Mouse (Mus musculus) testis, adult 2 months (tissue): ENCODE measurements around the gene Cdh26. TPM values are rescaled to one million over a fixed set of nuclear protein-coding genes. Genes with fewer than 3 reads are reported as not detected.

Experiments
- H3K27ac ChIP-seq: fragments of 200-500 bp; 2 replicates; pipeline ENCODE4 v1.5.1; 2012; ENCODE audit warnings: low read depth, low read length; ENCODE audit not compliant: control insufficient read depth, insufficient read depth
- H3K27me3 ChIP-seq: fragments of 200-500 bp; 2 replicates; pipeline ENCODE4 v1.6.1; 2012; ENCODE audit warnings: mild to moderate bottlenecking, low read length, moderate library complexity; ENCODE audit not compliant: control insufficient read depth, insufficient read depth
- H3K36me3 ChIP-seq: fragments of 200-500 bp; 2 replicates; pipeline ENCODE4 v1.6.1; 2012; ENCODE audit warnings: mild to moderate bottlenecking, low read length; ENCODE audit not compliant: control insufficient read depth, insufficient read depth
- H3K4me1 ChIP-seq: fragments of 200-500 bp; 2 replicates; pipeline ENCODE4 v1.6.1; 2012; ENCODE audit warnings: low read length; ENCODE audit not compliant: control insufficient read depth, insufficient read depth
- H3K4me3 ChIP-seq: fragments of 200-500 bp; 2 replicates; pipeline ENCODE4 v1.5.1; 2012; ENCODE audit warnings: low read depth, mild to moderate bottlenecking, low read length, moderate library complexity, mixed read lengths; ENCODE audit not compliant: control insufficient read depth
- CTCF ChIP-seq: fragments of 200-500 bp; IDR thresholded peaks from 2 replicates; pipeline ENCODE4 v1.5.1; 2012; ENCODE audit warnings: low read depth, mild to moderate bottlenecking, inconsistent platforms, low read length, moderate library complexity; ENCODE audit not compliant: control insufficient read depth, insufficient read depth, insufficient replicate concordance
- POLR2A ChIP-seq: fragments of 200-500 bp; IDR thresholded peaks from 2 replicates; pipeline ENCODE4 v1.6.1; 2012; ENCODE audit warnings: low read depth, mild to moderate bottlenecking, inconsistent platforms, low read length, moderate library complexity; ENCODE audit not compliant: control insufficient read depth
- polyA plus RNA-seq: library from polyadenylated mRNA; depleted of rRNA; stranded (reverse); fragments of >200 nt; gene quantifications from 2 replicates; pipeline ENCODE4 v1.2.3, GENCODE M21; 2012

Cdh26 gene
- polyA plus RNA-seq, 1 experiment, result 3.5 TPM

GRCm38 (mm10) chr2:178490245-178490920 is 60.1 kb downstream of the Cdh26 start:
- Histone ChIP-seq H3K27ac (no peak overlapping the region), H3K36me3 (no peaks in the 10 kb centered on the region), H3K4me3 (no peak overlapping the region), H3K4me1 (no peaks in the 10 kb centered on the region), H3K27me3 (no peaks in the 10 kb centered on the region)
- TF ChIP-seq POLR2A, result no peak

DNA sequence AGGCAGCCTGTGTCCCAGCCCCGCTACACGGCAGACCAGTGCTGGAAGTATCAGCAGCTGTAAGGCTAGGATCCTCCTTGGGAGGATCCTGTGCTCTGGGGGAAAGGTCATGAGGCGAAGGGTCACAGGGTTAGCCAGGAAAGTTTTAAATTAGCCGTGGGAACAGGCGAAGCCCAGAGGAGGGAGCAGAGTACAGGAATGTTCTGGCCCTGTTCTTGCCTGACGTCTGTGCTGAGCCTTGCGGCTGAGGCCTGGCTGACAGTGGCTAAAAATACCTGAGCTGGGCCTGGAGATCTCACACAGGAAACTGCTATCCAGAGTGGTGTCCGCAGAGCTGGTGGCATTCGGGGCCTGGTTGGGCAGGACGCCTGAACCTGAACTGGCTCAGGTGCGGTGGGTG is 63.7 kb downstream of the Cdh26 start:
- no peaks in the 10 kb centered on the region for H3K36me3 ChIP-seq
- TF ChIP-seq CTCF, result no peak
- TF ChIP-seq POLR2A, result no peak
- no peaks in the 10 kb centered on the region for H3K27me3 ChIP-seq
- no peak overlapping the region for H3K4me3 ChIP-seq
- no peaks in the 10 kb centered on the region for H3K4me1 ChIP-seq
- no peak overlapping the region for H3K27ac ChIP-seq

DNA sequence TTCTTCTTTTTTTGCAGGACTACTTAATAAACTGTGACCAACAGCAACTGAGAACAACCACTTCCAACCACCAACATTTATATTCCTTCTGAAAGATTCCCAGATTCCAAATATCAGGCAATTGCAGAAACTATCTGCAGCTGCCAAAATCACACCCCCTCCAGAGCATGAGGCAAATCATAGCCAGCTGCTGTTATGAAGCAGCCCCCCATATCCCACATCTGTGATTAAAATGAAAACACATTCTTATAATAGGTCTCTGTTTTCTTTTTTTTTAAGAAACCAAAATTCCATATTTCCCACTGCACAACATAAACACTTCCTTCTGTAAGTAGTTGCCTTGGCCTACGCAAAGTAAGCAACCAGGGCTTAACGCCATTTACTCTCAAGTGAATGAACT is 65.5 kb downstream of the Cdh26 start:
- Histone ChIP-seq H3K36me3 (no peaks in the 10 kb centered on the region), H3K27me3 (no peaks in the 10 kb centered on the region), H3K4me3 (no peak overlapping the region), H3K4me1 (no peaks in the 10 kb centered on the region), H3K27ac (no peak overlapping the region)
- no peak for TF ChIP-seq POLR2A
- no peak for TF ChIP-seq CTCF

GRCm38 (mm10) chr2:178497900-178498299 is 67.6 kb downstream of the Cdh26 start:
- no peak overlapping the region for H3K27ac ChIP-seq
- no peak overlapping the region for H3K4me3 ChIP-seq
- H3K4me1 ChIP-seq, result peaks cover 14% of the 10 kb centered on the region
- H3K27me3 ChIP-seq, result no peaks in the 10 kb centered on the region
- no peaks in the 10 kb centered on the region for H3K36me3 ChIP-seq
- no peak for TF ChIP-seq POLR2A
- no peak for TF ChIP-seq CTCF

DNA sequence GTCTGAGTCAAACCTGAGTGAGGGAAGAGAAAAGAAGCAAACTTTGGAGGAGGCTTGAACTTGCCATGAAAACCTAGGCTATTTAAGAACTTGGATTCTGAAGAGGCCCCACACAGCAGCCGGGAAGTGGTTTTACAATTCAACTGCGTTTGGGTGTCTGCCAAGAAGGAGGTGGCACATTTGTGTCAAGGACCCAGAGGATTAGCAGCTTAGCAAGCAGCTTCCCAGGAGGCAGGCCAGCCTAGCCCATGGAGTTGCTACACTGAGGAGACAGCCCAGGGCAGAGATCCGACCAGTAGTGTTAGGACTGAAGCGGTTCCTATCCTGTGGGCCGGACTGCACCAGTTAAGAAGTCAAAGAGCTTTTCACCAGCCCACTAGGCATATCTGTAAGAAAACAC is 68.1 kb downstream of the Cdh26 start:
- H3K27me3 ChIP-seq, result no peaks in the 10 kb centered on the region
- H3K4me3 ChIP-seq, result no peak overlapping the region
- H3K27ac ChIP-seq, result no peak overlapping the region
- TF ChIP-seq POLR2A, result no peak
- TF ChIP-seq CTCF, result no peak
- no peaks in the 10 kb centered on the region for H3K36me3 ChIP-seq
- H3K4me1 ChIP-seq, result peaks cover 14% of the 10 kb centered on the region

DNA sequence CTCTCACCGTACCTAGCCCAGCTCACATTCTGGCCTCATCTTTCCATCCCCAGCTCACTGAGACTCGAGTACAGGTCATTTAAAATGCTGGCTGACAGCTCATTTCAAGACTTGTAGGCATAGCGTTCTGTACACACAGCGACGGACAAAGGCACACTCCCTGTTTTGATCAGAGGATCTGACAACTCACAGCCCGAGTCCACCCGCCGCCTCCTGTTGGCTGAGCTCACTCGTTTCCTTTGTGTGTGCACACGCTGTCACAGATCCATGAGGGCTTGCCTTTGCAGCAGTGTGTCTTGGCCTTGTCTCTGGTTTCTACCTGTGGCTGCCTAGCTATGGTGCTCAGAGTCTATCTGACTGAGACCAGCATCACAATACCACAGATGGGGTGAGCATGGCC is 72.1 kb downstream of the Cdh26 start:
- H3K4me1 ChIP-seq, result peaks cover 14% of the 10 kb centered on the region
- peak overlapping the region; percentile 9; the same call in 1 of the 2 replicates for H3K4me3 ChIP-seq
- TF ChIP-seq POLR2A (no peak), CTCF (no peak)
- H3K27ac ChIP-seq, result no peak overlapping the region
- H3K27me3 ChIP-seq, result no peaks in the 10 kb centered on the region
- no peaks in the 10 kb centered on the region for H3K36me3 ChIP-seq

- H3K4me3 ChIP-seq, result no peak overlapping the region
- peaks cover 13% of the 10 kb centered on the region for H3K4me1 ChIP-seq
- H3K36me3 ChIP-seq, result no peaks in the 10 kb centered on the region
- TF ChIP-seq POLR2A (no peak), CTCF (no peak)
- H3K27ac ChIP-seq, result no peak overlapping the region
- H3K27me3 ChIP-seq, result no peaks in the 10 kb centered on the region
Observed at GRCm38 (mm10) chr2:178506056-178506455, 75.7 kb downstream of the Cdh26 start.
